Mouse (Mus musculus): ENCODE measurements around the gene Smok3b.

Smok3b gene

DNA sequence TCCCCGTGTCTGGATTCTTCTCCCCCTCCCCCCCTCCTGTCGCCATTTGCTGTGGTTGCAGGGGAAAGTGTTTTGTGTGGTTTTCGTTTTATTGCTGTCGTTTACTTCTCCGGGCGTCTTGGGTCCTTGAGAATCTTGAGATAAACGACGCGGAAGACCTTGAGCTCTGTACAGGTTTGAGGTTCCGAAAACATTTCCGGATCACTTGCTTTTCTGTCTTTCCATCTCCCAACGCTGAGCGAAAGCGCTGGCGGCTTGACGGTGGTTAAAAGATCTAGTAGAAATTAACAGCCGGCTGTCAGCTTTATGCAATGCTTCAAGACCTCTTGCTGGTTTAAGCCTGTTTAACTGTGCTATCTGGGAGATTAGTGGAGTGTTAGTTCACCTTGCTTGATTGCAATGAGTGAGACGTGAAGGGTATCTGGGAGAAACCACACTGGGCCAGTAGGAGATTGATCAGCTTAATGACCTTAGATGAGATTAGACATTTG is 64.2 kb downstream of the Smok3b start:
- DNase-seq, result peak in 1 of 2 experiments; percentile 21

DNA sequence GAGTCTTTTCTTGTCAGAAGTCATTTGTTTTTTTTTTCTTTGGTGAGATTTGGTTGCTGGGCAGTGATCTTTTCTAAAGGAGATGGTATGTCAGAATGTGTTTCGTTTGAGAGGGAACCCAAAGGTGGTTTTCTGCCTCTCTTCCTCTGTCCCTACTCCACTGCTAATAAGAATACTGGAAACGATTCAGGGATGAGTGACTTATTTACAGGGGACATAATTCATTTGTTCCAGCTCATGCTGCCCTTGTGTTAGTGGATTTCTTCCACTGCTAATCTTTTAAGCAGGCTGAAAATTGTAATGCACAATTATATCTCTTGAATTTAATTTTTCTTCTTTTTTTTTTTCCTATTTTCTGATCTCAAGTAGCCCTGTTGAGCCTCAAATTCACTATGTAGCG is 65.6 kb downstream of the Smok3b start:
- DNase-seq, result no peak

DNA sequence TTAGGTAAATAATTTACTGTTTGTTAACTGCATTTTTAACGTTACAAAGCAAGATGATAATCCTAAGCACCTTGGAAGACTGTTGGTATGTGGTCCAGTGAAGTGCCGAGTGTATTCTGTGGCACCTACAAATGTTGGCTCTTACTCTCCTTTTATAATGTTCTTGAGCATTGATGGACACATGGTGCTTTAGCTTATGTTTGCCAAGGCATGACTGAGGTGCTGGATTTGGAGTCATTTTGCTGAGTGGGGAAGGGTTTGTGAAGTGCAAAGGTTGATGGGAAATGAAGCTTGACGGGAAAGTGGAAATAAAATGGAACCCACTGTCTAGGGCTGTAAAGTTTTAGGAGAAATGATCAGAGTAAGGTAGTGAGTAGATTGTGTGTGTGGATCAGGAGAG is 67.1 kb downstream of the Smok3b start:
- DNase-seq, result peak in 1 of 2 experiments; percentile 18

- no peak for DNase-seq
These were observed 67.9 kb downstream of the Smok3b start for GRCm38 (mm10) chr5:138089108-138089551.

GRCm38 (mm10) chr5:138090271-138090670 is 69.0 kb downstream of the Smok3b start:
- no peak for DNase-seq

DNA sequence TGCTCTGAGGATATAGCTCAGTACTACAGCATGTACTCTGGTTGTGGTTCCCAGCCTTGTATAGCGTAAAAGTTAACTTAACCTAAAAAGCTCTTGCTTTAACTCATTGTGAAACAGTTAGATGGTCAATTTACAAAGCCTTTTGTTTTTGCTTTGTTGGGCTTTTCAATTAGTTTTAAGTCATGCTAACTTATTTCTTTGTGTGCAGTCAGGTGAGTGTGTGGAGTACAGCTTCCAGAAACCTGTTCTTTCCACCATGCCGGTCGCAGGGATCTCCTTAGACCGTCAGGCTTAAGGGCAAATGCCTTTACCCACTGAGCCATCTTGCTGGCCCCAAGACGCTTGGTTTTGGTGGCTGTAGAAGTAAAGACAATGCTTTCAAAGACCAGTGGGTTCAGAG is 69.5 kb downstream of the Smok3b start:
- DNase-seq, result no peak

GRCm38 (mm10) chr5:138092771-138093170 is 71.5 kb downstream of the Smok3b start:
- no peak for DNase-seq

- no peak for DNase-seq
These were observed 73.2 kb downstream of the Smok3b start for GRCm38 (mm10) chr5:138094474-138094873.
